In genomic region chr6:38205375-38205774, GRCm38 (mm10) we compare ENCODE assay signal across 20 mouse cellular contexts. TPM values are rescaled to one million over a fixed set of nuclear protein-coding genes. Genes with fewer than 3 reads are reported as not detected.
DNase-seq lines count a peak whose midpoint lies in the region; ATAC-seq lines count a peak whose summit lies in the region.
"Had no signal": no experiment of that assay in that cellular context is flagged by ENCODE, and none has a peak within 500 bp of the region (broad histone marks: within the 10 kb centered on the region; RNA-seq: fewer than 3 reads in every experiment).

No protein-coding gene starts in this region.

- H3K4me3 ChIP-seq in heart, embryonic 12.5 days = no peak overlapping the region
- H3K4me3 ChIP-seq in midbrain, embryonic 11.5 days (ENCODE audit: low read depth, low read length) = no peak overlapping the region
- no peak overlapping the region for H3K4me3 ChIP-seq in midbrain, embryonic 14.5 days (replicated peaks; ENCODE audit: low read depth, low read length)
- H3K4me3 ChIP-seq in embryonic facial prominence, embryonic 15.5 days (replicated peaks) = no peak overlapping the region
- H3K4me3 ChIP-seq: forebrain, embryonic 15.5 days; heart, adult 2 months; intestine, embryonic 15.5 days had no signal

- H3K9me3 ChIP-seq in heart, embryonic 12.5 days (replicated peaks) = 0 out of 2 replicates have a peak, but pooled peaks cover 6% of the 10 kb centered on the region
- H3K9me3 ChIP-seq in midbrain, embryonic 11.5 days (ENCODE audit: control insufficient read depth, low read length) = no peaks in the 10 kb centered on the region; the same call in 1 of the 2 replicates
- no peaks in the 10 kb centered on the region for H3K9me3 ChIP-seq in midbrain, embryonic 14.5 days (ENCODE audit: control insufficient read depth, low read length)
- no peaks in the 10 kb centered on the region for H3K9me3 ChIP-seq in embryonic facial prominence, embryonic 15.5 days (replicated peaks)
- H3K9me3 ChIP-seq: forebrain, embryonic 15.5 days; intestine, embryonic 15.5 days had no signal

- WGBS in heart, embryonic 12.5 days = 79% methylated on average over 6 of the region's 6 CpGs
- WGBS in midbrain, embryonic 11.5 days = 76% methylated on average over 6 of the region's 6 CpGs
- WGBS in midbrain, embryonic 14.5 days = 78% methylated on average over 6 of the region's 6 CpGs
- 79% methylated on average over 6 of the region's 6 CpGs for WGBS in embryonic facial prominence, embryonic 15.5 days

- peaks cover 24% of the 10 kb centered on the region for H3K4me1 ChIP-seq in heart, embryonic 12.5 days (replicated peaks)
- H3K4me1 ChIP-seq in midbrain, embryonic 11.5 days (ENCODE audit: control insufficient read depth, insufficient read depth, low read length) = peaks cover 16% of the 10 kb centered on the region
- H3K4me1 ChIP-seq in midbrain, embryonic 14.5 days (ENCODE audit: control insufficient read depth, insufficient read depth, low read length) = peaks cover 19% of the 10 kb centered on the region
- peaks cover 56% of the 10 kb centered on the region for H3K4me1 ChIP-seq in embryonic facial prominence, embryonic 15.5 days

- ATAC-seq in heart, embryonic 12.5 days (ENCODE audit: insufficient number of reproducible peaks, low FRiP score) = no peak
- no peak for ATAC-seq in midbrain, embryonic 11.5 days (ENCODE audit: low FRiP score)
- no peak for ATAC-seq in midbrain, embryonic 14.5 days (ENCODE audit: low FRiP score, low TSS enrichment)
- no peak for ATAC-seq in embryonic facial prominence, embryonic 15.5 days (ENCODE audit: insufficient number of reproducible peaks, low FRiP score, low TSS enrichment, low read depth)
- no peak for ATAC-seq in activated CD4-positive, CD25-positive, alpha-beta regulatory T cell, adult 4 months
- ATAC-seq: CD4-positive, CD25-positive, alpha-beta regulatory T cell, adult 4 months; forebrain, embryonic 15.5 days; intestine, embryonic 15.5 days had no signal

- H3K27ac ChIP-seq in heart, embryonic 12.5 days (ENCODE audit: poor library complexity, severe bottlenecking) = no peak overlapping the region
- H3K27ac ChIP-seq in midbrain, embryonic 11.5 days (ENCODE audit: low read depth, low read length) = no peak overlapping the region
- H3K27ac ChIP-seq in midbrain, embryonic 14.5 days (replicated peaks; ENCODE audit: low read depth, low read length) = no peak overlapping the region
- H3K27ac ChIP-seq in embryonic facial prominence, embryonic 15.5 days (replicated peaks) = no peak overlapping the region
- H3K27ac ChIP-seq: forebrain, embryonic 15.5 days; heart, adult 2 months; hindbrain, embryonic 14.5 days; intestine, embryonic 15.5 days had no signal

- H3K27me3 ChIP-seq in heart, embryonic 12.5 days (replicated peaks) = no peaks in the 10 kb centered on the region
- peaks cover 33% of the 10 kb centered on the region for H3K27me3 ChIP-seq in midbrain, embryonic 11.5 days (ENCODE audit: control insufficient read depth, insufficient read depth, low read length)
- no peaks in the 10 kb centered on the region for H3K27me3 ChIP-seq in midbrain, embryonic 14.5 days (ENCODE audit: control insufficient read depth, insufficient read depth, low read length)
- no peaks in the 10 kb centered on the region for H3K27me3 ChIP-seq in embryonic facial prominence, embryonic 15.5 days
- H3K27me3 ChIP-seq: forebrain, embryonic 15.5 days; intestine, embryonic 15.5 days had no signal

- H3K4me2 ChIP-seq in heart, embryonic 12.5 days = no peak overlapping the region
- H3K4me2 ChIP-seq in midbrain, embryonic 11.5 days = no peak overlapping the region
- H3K4me2 ChIP-seq in midbrain, embryonic 14.5 days (ENCODE audit: low read length) = no peak overlapping the region
- 0 out of 2 replicates have a peak overlapping the region, but pooled peaks have one; percentile 10 for H3K4me2 ChIP-seq in embryonic facial prominence, embryonic 15.5 days (replicated peaks)
- H3K4me2 ChIP-seq: forebrain, embryonic 15.5 days; hindbrain, embryonic 14.5 days; intestine, embryonic 15.5 days had no signal

- H3K36me3 ChIP-seq in heart, embryonic 12.5 days = no peaks in the 10 kb centered on the region
- H3K36me3 ChIP-seq in midbrain, embryonic 11.5 days (ENCODE audit: control insufficient read depth, insufficient read depth, low read length) = no peaks in the 10 kb centered on the region
- no peaks in the 10 kb centered on the region for H3K36me3 ChIP-seq in midbrain, embryonic 14.5 days (ENCODE audit: control insufficient read depth, insufficient read depth, low read length)
- no peaks in the 10 kb centered on the region for H3K36me3 ChIP-seq in embryonic facial prominence, embryonic 15.5 days
- H3K36me3 ChIP-seq: forebrain, embryonic 15.5 days; intestine, embryonic 15.5 days had no signal

- H3K9ac ChIP-seq in heart, embryonic 12.5 days = no peak overlapping the region
- no peak overlapping the region for H3K9ac ChIP-seq in midbrain, embryonic 11.5 days (ENCODE audit: low read length)
- no peak overlapping the region for H3K9ac ChIP-seq in midbrain, embryonic 14.5 days (replicated peaks; ENCODE audit: low read length)
- no peak overlapping the region for H3K9ac ChIP-seq in embryonic facial prominence, embryonic 15.5 days
- H3K9ac ChIP-seq: forebrain, embryonic 15.5 days; hindbrain, embryonic 14.5 days; intestine, embryonic 15.5 days had no signal

- DNase-seq in heart, adult 11 months = peak; percentile 55
- peak; percentile 75 for DNase-seq in midbrain, embryonic 11.5 days (ENCODE audit: low spot score, missing footprints)
- no peak for DNase-seq in midbrain, embryonic 14.5 days
- no peak for DNase-seq in lung, postnatal 36 days
- DNase-seq: adrenal gland, postnatal 14 days; B cell, adult 2 months; cerebellum, adult 11-12 months; cerebellum, adult 9-10 months; cerebellum, postnatal 25 days; gastrocnemius, postnatal 10 days; heart, adult 2 months; heart, postnatal 10 days; heart, postnatal 4 days had no signal

RNA-seq across cellular contexts. Expression of gene D630045J12Rik, which starts 48.4 kb away (rescaled TPM):
- 2.6 and 3.0 TPM in 2 replicates for polyA plus RNA-seq in heart, embryonic 12.5 days (2016; fragmentation: Nextera tagmentation; extraction: Ambion mirVana)
- polyA plus RNA-seq in midbrain, embryonic 11.5 days (2014; fragmentation: Nextera tagmentation; extraction: Ambion mirVana) = 9.7 and 10.1 TPM in 2 replicates
- polyA plus RNA-seq in midbrain, embryonic 14.5 days (2014; fragmentation: Nextera tagmentation; extraction: Ambion mirVana) = 19.6 and 21.5 TPM in 2 replicates
- polyA plus RNA-seq in embryonic facial prominence, embryonic 15.5 days (2015; fragmentation: Nextera tagmentation; extraction: Ambion mirVana) = 5.1 and 6.2 TPM in 2 replicates
- under 1 TPM; 0.08 to 0.13 TPM for polyA plus RNA-seq in activated CD4-positive, CD25-positive, alpha-beta regulatory T cell, adult 4 months (2017; shearing (Covaris generic))

Comparison
In these comparisons a context has a peak if more than half of its experiments do, and no peak if none do; other contexts are left out.
1. DNase-seq: peak in heart, adult 11 months (single experiment) and midbrain, embryonic 11.5 days (single experiment); none in midbrain, embryonic 14.5 days (single experiment) and lung, postnatal 36 days (single experiment).